Mouse (Mus musculus): Measurements from ENCODE around the gene Car15.

- TF ChIP-seq CTCF (IDR thresholded peaks at IDR 0.05; ENCODE audit: low read depth, low read length) = no peak
- TF ChIP-seq POLR2A (IDR thresholded peaks at IDR 0.05; ENCODE audit: extremely low read depth, insufficient read depth, low read length) = no peak
These were observed 10.3 kb upstream of the Car15 start for GRCm38 (mm10) chr16:17848431-17848830.

Measured in liver, adult 2 months (tissue).